Mouse (Mus musculus) MEL (cell line): ENCODE data around the gene Kif20b.

Experiments
- CHD1 ChIP-seq: IDR thresholded peaks from 2 replicates; pipeline ENCODE4 v1.6.1; 2012; ENCODE audit warnings: low read depth, mild to moderate bottlenecking, inconsistent platforms, low read length, improper control_type of control experiment
- CTCF ChIP-seq, 3 experiments: IDR thresholded peaks in 2 of 3; conservative IDR thresholded peaks in 1 of 3; 2 replicates each; pipeline ENCODE4 v1.5.1; 2011 to 2012; ENCODE audit warnings: low read length in 3 of 3, low read depth in 2 of 3, mild to moderate bottlenecking in 2 of 3, improper control_type of control experiment in 1 of 3, inconsistent platforms in 1 of 3, mixed read lengths in 1 of 3, moderate library complexity in 1 of 3; ENCODE audit not compliant: control insufficient read depth in 1 of 3, insufficient read depth in 1 of 3, poor library complexity in 1 of 3, severe bottlenecking in 1 of 3
- E2F4 ChIP-seq: IDR thresholded peaks from 2 replicates; pipeline ENCODE4 v1.6.1; 2011; ENCODE audit warnings: low read depth, low read length, improper control_type of control experiment, borderline replicate concordance
- ELF1 ChIP-seq: IDR thresholded peaks from 2 replicates; pipeline ENCODE4 v1.6.1; 2014; ENCODE audit warnings: low read depth, mild to moderate bottlenecking, inconsistent platforms, low read length, improper control_type of control experiment, moderate library complexity
- EP300 ChIP-seq, 2 experiments: IDR thresholded peaks; 2 replicates each; pipeline ENCODE4 v1.6.1; 2011; ENCODE audit warnings: improper control_type of control experiment in 2 of 2, low read length in 2 of 2, low read depth in 1 of 2, mild to moderate bottlenecking in 1 of 2
- JUND ChIP-seq: IDR thresholded peaks from 2 replicates; pipeline ENCODE4 v1.6.1; 2011; ENCODE audit warnings: low read depth, mild to moderate bottlenecking, improper control_type of control experiment, low read length
- MAZ ChIP-seq: IDR thresholded peaks from 2 replicates; pipeline ENCODE4 v1.6.1; 2012; ENCODE audit warnings: low read depth, mild to moderate bottlenecking, inconsistent platforms, low read length, improper control_type of control experiment
- NRF1 ChIP-seq: IDR thresholded peaks from 2 replicates; pipeline ENCODE4 v1.6.1; 2014; ENCODE audit warnings: low read depth, mild to moderate bottlenecking, inconsistent platforms, low read length, improper control_type of control experiment, moderate library complexity; ENCODE audit not compliant: poor library complexity, insufficient read depth, severe bottlenecking
- POLR2A ChIP-seq, 2 experiments: IDR thresholded peaks; 2 replicates each; pipeline ENCODE4 v1.6.1; 2011 to 2012; ENCODE audit warnings: low read length in 2 of 2, mild to moderate bottlenecking in 2 of 2, control low read depth in 1 of 2, improper control_type of control experiment in 1 of 2, low read depth in 1 of 2, moderate library complexity in 1 of 2; ENCODE audit not compliant: control insufficient read depth in 1 of 2, insufficient read depth in 1 of 2, poor library complexity in 1 of 2
- TAL1 ChIP-seq: IDR thresholded peaks from 2 replicates; pipeline ENCODE4 v1.6.1; 2012; ENCODE audit warnings: mild to moderate bottlenecking, inconsistent platforms, low read length, moderate library complexity, mixed read lengths
- UBTF ChIP-seq: IDR thresholded peaks from 2 replicates; pipeline ENCODE4 v1.6.1; 2012; ENCODE audit warnings: low read depth, mild to moderate bottlenecking, inconsistent platforms, low read length, improper control_type of control experiment, moderate library complexity, borderline replicate concordance; ENCODE audit not compliant: insufficient read depth
- USF1 ChIP-seq: IDR thresholded peaks from 2 replicates; pipeline ENCODE4 v1.6.1; 2014; ENCODE audit warnings: low read depth, mild to moderate bottlenecking, inconsistent platforms, low read length, improper control_type of control experiment, moderate library complexity
- ZC3H11A ChIP-seq: IDR thresholded peaks from 2 replicates; pipeline ENCODE4 v1.6.1; 2012; ENCODE audit warnings: low read depth, mild to moderate bottlenecking, inconsistent platforms, low read length, improper control_type of control experiment
- ZKSCAN1 ChIP-seq: IDR thresholded peaks from 2 replicates; pipeline ENCODE4 v1.6.1; 2012; ENCODE audit warnings: low read depth, mild to moderate bottlenecking, inconsistent platforms, low read length, improper control_type of control experiment, moderate library complexity

DNA sequence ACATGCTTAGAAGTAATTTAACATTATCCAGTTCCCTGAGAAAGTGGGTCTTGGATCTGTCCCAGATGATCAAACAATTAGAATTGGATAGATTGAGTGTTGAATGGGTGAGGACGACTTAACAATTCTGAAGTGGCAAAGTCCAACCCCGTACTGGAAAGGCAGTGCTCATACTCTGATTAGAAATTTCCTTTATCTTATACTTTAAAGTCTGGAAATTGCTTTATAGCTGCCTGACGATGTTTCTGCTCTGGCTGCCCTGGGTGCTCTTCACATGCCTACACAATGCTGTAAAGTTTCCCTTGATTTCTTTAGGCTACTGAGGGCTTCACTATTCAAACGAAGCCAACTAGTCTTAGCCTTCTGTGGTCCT lies 96.0 kb downstream of the Kif20b start:
- no peak for TF ChIP-seq JUND
- TF ChIP-seq NRF1: no peak
- no peak for TF ChIP-seq ZKSCAN1
- no peak for TF ChIP-seq CHD1
- no peak for TF ChIP-seq CTCF (IDR thresholded peaks at IDR 0.05 in 2 of 3, conservative IDR thresholded peaks at IDR 0.05 in 1 of 3; ENCODE audit: control insufficient read depth in 1 of 3, insufficient read depth in 1 of 3, low read depth in 2 of 3, low read length in 3 of 3, poor library complexity in 1 of 3, severe bottlenecking in 1 of 3)
- TF ChIP-seq TAL1: no peak
- TF ChIP-seq ZC3H11A: no peak
- no peak for TF ChIP-seq ELF1
- TF ChIP-seq MAZ: no peak
- TF ChIP-seq EP300 (IDR thresholded peaks at IDR 0.05; ENCODE audit: low read depth in 1 of 2, low read length in 2 of 2): no peak
- TF ChIP-seq POLR2A (IDR thresholded peaks at IDR 0.05; ENCODE audit: control insufficient read depth in 1 of 2, insufficient read depth in 1 of 2, low read depth in 1 of 2, low read length in 2 of 2, poor library complexity in 1 of 2): no peak
- no peak for TF ChIP-seq USF1
- no peak for TF ChIP-seq E2F4
- TF ChIP-seq UBTF: no peak
